Mouse (Mus musculus) E14TG2a.4 (cell line): ENCODE results near the gene Impdh1.

Experiments used
- H3K27me3 ChIP-seq: 2 replicates; pipeline ENCODE4 v1.6.1; 2014; ENCODE audit warnings: low read length, control low read depth; ENCODE audit not compliant: insufficient read depth
- H3K36me3 ChIP-seq: 2 replicates; pipeline ENCODE4 v1.6.1; 2014; ENCODE audit warnings: low read length, control low read depth; ENCODE audit not compliant: insufficient read depth
- H3K4me1 ChIP-seq: replicated peaks from 2 replicates; pipeline ENCODE4 v1.6.1; 2014; ENCODE audit warnings: low read depth, low read length, control low read depth
- H3K4me3 ChIP-seq: replicated peaks from 2 replicates; pipeline ENCODE4 v1.5.1; 2014; ENCODE audit warnings: mild to moderate bottlenecking, low read length
- H3K9me3 ChIP-seq: 2 replicates; pipeline ENCODE4 v1.6.1; 2014; ENCODE audit warnings: low read length, control low read depth
- CTCF ChIP-seq: conservative IDR thresholded peaks from 2 replicates; pipeline ENCODE4 v1.5.1; 2014; ENCODE audit warnings: low read length
- NANOG ChIP-seq: IDR thresholded peaks from 2 replicates; pipeline ENCODE4 v1.6.1; 2014; ENCODE audit warnings: borderline replicate concordance, low read length, mixed read lengths
- POU5F1 ChIP-seq: IDR thresholded peaks from 2 replicates; pipeline ENCODE4 v1.6.1; 2014; ENCODE audit warnings: low read length, borderline replicate concordance

The Impdh1 gene

DNA sequence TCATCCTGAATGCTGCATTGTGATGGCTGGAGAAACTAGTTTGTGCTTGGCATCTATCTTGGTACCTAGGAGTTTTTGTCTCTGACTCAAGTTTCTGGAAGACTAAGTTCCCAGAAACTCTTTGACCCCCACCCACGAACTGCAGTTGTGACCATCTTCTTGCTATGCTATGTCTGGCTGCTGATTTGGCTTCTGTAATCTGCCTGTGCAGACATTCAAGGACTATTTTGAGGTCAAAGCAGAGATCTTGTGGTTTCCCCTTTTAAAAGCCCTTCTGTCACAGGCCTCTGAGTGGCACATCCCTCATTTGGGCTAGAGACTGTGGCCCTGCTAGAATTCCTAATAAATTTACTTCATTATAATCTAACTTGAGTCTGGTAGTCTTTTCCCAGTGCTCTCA, 28.2 kb downstream of the Impdh1 start:
- TF ChIP-seq POU5F1, result no peak
- no peak for TF ChIP-seq CTCF
- no peak for TF ChIP-seq NANOG
- Histone ChIP-seq H3K27me3 (peaks cover 14% of the 10 kb centered on the region), H3K4me1 (peaks cover 4% of the 10 kb centered on the region; the same call in 1 of the 2 replicates), H3K36me3 (no peaks in the 10 kb centered on the region), H3K9me3 (no peaks in the 10 kb centered on the region), H3K4me3 (no peak overlapping the region)

DNA sequence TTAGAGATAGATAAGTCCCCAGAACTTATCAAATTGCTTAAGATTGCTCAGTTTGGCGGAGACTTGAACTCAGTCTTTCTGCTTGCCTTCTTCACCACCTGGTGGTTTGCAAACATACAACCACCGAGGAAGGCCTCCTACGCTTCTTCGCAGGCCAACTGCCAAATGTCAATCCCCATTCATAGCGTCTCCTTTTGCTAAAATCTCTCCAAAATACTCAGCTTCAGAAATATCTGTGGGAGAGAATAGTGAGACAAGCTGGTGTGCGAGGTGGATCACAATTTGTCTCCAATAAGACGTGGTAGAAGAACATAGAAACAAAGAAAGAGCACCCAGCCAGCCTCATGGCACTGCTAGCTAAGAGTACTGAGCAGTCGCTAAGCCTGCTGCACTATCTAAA, 36.3 kb downstream of the Impdh1 start:
- Histone ChIP-seq H3K9me3 (no peaks in the 10 kb centered on the region), H3K27me3 (peaks cover 78% of the 10 kb centered on the region), H3K4me3 (peak overlapping the region; percentile 87), H3K4me1 (peaks cover 30% of the 10 kb centered on the region), H3K36me3 (no peaks in the 10 kb centered on the region)
- TF ChIP-seq POU5F1, result no peak

DNA sequence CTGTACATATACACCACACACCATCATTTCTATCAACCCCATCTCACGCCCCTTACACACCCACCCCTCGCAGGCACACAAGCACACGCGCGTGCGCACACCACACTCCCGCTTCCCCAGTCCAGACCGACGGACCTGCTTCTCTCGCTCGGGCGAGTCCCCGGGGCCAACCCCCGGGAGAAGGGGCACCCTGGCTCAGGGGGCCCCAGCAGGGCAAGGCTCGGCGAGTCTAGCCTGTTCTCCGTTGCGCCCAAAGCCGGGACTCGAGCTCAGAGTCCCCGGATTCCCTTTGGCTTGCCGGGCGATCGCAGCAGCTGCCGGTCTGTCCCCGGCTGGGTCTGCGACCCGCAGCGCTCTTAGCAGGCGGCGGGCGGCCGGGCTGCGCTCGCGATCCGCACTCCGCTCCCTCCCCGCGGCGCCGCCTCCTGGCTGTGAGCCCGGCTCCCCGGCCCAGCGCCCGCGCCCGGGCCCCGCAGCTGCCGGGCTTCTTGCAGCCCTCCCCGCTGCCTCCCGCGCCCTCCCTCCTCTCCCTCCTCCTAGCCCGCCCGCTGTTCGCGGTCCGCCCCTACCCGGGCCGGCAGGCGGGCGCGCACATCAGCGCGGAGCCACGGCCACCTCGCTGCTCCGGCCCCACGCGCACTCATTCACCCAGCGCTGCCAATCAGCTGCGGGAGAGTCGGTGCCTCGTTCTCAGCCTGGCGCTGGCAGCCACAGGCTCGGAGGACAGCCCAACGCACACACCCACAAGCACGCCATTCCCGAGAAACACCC, 37.1 kb downstream of the Impdh1 start, which contains the start of gene Prrt4:
Prrt4 (minus strand) TSS at position 697 of the 771 bp plus-strand sequence.
- H3K4me3 ChIP-seq, result peak within 1 kb of the TSS; percentile 87
- TF ChIP-seq NANOG (no peak), CTCF (no peak), POU5F1 (no peak)
- H3K9me3 ChIP-seq, result no peaks in the 10 kb centered on the region
- H3K36me3 ChIP-seq, result no peaks in the 10 kb centered on the region
- H3K27me3 ChIP-seq, result peaks cover 86% of the 10 kb centered on the region
- H3K4me1 ChIP-seq, result peaks cover 30% of the 10 kb centered on the region

- H3K4me1 ChIP-seq, result peaks cover 30% of the 10 kb centered on the region
- peaks cover 93% of the 10 kb centered on the region for H3K27me3 ChIP-seq
- TF ChIP-seq POU5F1 (no peak), CTCF (no peak), NANOG (no peak)
- no peaks in the 10 kb centered on the region for H3K36me3 ChIP-seq
- no peaks in the 10 kb centered on the region for H3K9me3 ChIP-seq
- peak overlapping the region; percentile 87 for H3K4me3 ChIP-seq
Measured at GRCm38 (mm10) chr6:29177901-29178879, 38.0 kb downstream of the Impdh1 start.

DNA sequence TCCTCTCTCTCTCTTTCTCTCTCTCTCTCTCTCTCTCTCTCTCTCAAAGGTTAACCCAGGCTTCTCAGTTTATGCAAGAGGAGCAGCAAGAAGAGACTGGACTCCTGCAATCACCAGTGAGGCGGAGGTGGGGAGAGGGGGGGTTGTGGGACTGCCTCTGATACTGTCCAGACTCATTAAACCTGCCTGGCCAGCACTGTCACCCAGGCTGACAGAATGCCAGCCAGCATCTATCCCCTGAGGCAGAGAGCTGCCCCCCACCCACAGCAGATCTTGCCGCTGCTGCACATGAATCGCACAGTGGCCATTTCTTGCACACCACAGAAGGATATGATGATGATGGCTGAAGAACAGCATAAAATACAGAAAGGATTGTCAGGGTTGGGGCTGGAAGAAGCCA, 41.1 kb downstream of the Impdh1 start:
- H3K9me3 ChIP-seq, result no peaks in the 10 kb centered on the region
- no peaks in the 10 kb centered on the region for H3K36me3 ChIP-seq
- TF ChIP-seq POU5F1, result no peak
- no peak for TF ChIP-seq CTCF
- TF ChIP-seq NANOG, result no peak
- H3K4me3 ChIP-seq, result no peak overlapping the region
- peaks cover 98% of the 10 kb centered on the region for H3K27me3 ChIP-seq
- H3K4me1 ChIP-seq, result peaks cover 33% of the 10 kb centered on the region

GRCm38 (mm10) chr6:29174368-29174767, 41.8 kb downstream of the Impdh1 start:
- Histone ChIP-seq H3K4me3 (no peak overlapping the region), H3K27me3 (peaks cover 98% of the 10 kb centered on the region), H3K9me3 (no peaks in the 10 kb centered on the region), H3K4me1 (peaks cover 35% of the 10 kb centered on the region), H3K36me3 (no peaks in the 10 kb centered on the region)
- TF ChIP-seq POU5F1 (no peak), NANOG (no peak), CTCF (no peak)

DNA sequence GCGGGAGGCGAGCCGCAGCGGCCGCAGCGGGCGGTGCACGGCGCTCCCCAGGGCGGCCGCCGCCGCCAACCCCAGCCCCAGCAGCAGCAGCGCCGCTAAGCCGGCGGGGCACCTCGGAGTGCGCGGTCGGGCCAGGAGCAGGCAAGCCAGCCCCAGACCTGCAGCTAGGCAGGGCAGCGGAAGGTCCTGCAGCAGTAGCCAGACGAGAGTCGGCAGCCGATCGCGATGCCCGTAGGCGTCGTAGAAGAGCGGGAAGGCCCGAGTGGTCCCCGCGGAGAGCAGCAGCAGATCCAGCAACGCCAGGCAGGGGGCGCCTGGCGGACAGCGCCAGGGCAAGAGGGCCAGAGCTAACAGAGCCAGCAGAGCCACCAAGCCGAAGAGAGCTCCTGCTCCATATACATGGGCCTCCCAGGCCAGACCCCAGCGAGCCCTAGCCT, 45.2 kb downstream of the Impdh1 start:
- Histone ChIP-seq H3K36me3 (no peaks in the 10 kb centered on the region), H3K4me1 (peaks cover 12% of the 10 kb centered on the region), H3K9me3 (no peaks in the 10 kb centered on the region), H3K27me3 (peaks cover 84% of the 10 kb centered on the region), H3K4me3 (peak overlapping the region; percentile 89)
- TF ChIP-seq NANOG, result no peak
- TF ChIP-seq CTCF, result peak; percentile 57
- TF ChIP-seq POU5F1, result no peak

DNA sequence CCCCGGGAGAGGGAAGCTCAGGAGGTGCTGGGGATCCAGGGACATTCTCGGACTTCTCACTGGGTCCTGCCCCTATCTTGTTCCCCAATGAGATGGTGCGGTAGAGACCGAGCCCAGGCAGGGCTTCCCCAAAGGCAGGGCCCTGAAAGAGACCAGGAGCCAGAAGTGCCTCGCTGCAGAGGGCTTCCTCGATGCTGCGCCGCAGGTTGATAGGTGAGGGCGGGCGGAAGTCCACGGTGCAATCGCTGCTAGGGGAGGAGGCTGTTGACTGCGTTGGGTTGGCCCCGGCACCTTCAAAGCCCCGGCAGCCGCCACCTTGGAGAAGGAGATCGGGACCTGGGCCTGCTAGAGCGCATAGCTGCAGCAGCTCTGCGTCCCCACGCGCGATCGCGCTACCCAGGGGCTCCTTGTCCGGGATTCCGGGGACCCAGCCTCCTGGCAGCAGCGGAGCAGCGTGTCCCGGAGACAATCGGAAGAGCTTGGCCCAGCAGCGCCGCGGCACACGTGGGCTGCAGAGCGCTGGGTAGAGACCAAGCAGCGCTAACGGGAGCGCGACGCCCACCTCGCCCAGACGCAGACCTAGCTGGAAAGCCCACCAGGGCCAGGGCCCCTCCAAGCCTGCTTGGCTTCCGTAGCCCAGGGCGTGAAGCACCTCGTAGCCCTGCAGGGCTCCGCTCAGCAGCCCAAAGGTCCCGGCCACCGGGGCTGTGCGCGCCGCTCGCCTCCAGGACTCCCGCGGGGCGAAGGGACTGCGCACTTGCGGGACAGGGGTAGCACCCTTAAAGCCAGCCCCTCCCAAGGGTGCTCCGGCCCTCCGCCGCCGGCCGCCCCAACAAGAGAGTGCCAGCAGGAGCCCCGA, 45.9 kb downstream of the Impdh1 start:
- TF ChIP-seq CTCF (no peak), NANOG (no peak), POU5F1 (no peak)
- Histone ChIP-seq H3K4me3 (peak overlapping the region; percentile 89), H3K4me1 (peaks cover 12% of the 10 kb centered on the region), H3K36me3 (no peaks in the 10 kb centered on the region), H3K27me3 (peaks cover 77% of the 10 kb centered on the region), H3K9me3 (no peaks in the 10 kb centered on the region)
